Mouse (Mus musculus) E14TG2a.4 (cell line): ENCODE measurements around the gene Akp3.

Experiments used
- H3K27me3 ChIP-seq: 2 replicates; pipeline ENCODE4 v1.6.1; 2014; ENCODE audit warnings: low read length, control low read depth; ENCODE audit not compliant: insufficient read depth
- H3K36me3 ChIP-seq: 2 replicates; pipeline ENCODE4 v1.6.1; 2014; ENCODE audit warnings: low read length, control low read depth; ENCODE audit not compliant: insufficient read depth
- H3K4me1 ChIP-seq: replicated peaks from 2 replicates; pipeline ENCODE4 v1.6.1; 2014; ENCODE audit warnings: low read depth, low read length, control low read depth
- H3K4me3 ChIP-seq: replicated peaks from 2 replicates; pipeline ENCODE4 v1.5.1; 2014; ENCODE audit warnings: mild to moderate bottlenecking, low read length
- H3K9me3 ChIP-seq: 2 replicates; pipeline ENCODE4 v1.6.1; 2014; ENCODE audit warnings: low read length, control low read depth
- CTCF ChIP-seq: conservative IDR thresholded peaks from 2 replicates; pipeline ENCODE4 v1.5.1; 2014; ENCODE audit warnings: low read length
- NANOG ChIP-seq: IDR thresholded peaks from 2 replicates; pipeline ENCODE4 v1.6.1; 2014; ENCODE audit warnings: borderline replicate concordance, low read length, mixed read lengths
- POU5F1 ChIP-seq: IDR thresholded peaks from 2 replicates; pipeline ENCODE4 v1.6.1; 2014; ENCODE audit warnings: low read length, borderline replicate concordance

The Akp3 gene

DNA sequence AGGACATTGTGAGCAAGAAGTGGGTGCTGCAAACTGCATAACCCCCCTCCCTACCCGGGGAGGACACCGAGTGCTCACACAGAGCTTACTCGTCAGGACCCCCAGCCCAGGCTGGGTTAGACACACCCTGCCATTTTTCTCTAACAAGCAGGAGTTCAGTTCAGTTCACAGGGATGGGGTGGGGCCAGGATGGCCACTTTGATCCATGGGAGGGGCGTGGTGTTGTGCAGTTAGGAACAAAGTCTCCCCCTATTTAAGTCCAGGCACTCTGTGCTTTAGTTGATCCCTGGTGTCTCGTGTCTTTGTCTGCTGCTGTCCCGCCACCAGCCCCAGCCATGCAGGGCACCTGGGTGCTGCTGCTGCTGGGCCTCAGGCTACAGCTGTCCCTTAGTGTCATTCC is at the start of gene Akp3:
Akp3 (plus strand) TSS at position 301 of the 400 bp plus-strand sequence.
- Histone ChIP-seq H3K4me3 (no peak within 1 kb of the TSS), H3K9me3 (peaks cover 15% of the 10 kb centered on the region), H3K36me3 (no peaks in the 10 kb centered on the region), H3K4me1 (peaks cover 14% of the 10 kb centered on the region), H3K27me3 (peaks cover 49% of the 10 kb centered on the region)
- no peak for TF ChIP-seq POU5F1
- no peak for TF ChIP-seq NANOG
- TF ChIP-seq CTCF: no peak

DNA sequence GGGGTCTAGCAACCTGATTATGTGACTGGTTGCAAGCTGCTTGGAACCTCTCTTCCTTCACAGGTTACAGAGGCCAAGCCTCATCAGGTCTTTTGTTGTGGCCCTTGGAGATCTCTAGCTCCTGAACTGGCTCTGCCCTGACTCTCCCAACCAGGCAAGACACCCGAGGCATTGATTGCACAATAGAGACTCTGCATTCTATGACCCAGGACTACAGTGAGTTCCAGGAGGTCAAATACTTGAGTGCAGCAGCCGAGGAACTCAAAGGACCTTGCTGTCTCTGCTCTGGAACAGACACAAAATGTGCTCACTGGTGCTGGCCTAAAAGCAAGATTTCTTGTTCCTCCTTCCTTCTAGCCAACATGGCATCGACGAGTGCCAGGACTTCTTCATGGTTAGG is 38.6 kb upstream of the Akp3 start:
- H3K4me3 ChIP-seq: no peak overlapping the region
- no peak for TF ChIP-seq CTCF
- no peak for TF ChIP-seq NANOG
- TF ChIP-seq POU5F1: no peak
- H3K9me3 ChIP-seq: no peaks in the 10 kb centered on the region
- H3K36me3 ChIP-seq: no peaks in the 10 kb centered on the region
- H3K4me1 ChIP-seq: peaks cover 20% of the 10 kb centered on the region
- H3K27me3 ChIP-seq: peaks cover 13% of the 10 kb centered on the region

DNA sequence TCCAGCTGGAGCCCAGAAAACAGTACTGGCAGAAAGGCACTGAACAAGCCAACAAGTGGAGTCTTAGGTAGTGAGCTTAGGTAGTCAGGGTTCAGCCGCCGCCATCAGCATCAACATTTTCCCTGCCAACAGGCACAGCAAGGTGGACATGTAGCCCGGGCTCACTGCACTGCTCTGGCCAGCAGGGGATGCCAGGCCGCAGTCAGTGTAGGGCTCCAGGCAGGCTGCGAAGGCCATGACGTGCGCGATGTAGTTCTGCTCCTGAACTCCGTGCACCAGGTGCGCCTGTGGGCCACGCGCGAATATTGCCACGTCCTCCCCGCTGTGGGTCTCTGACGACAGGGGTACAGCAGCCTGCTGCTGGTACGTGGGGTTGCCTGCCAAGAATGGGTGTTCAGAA is 37.8 kb upstream of the Akp3 start:
- Histone ChIP-seq H3K27me3 (peaks cover 13% of the 10 kb centered on the region), H3K4me3 (peak overlapping the region; percentile 37), H3K9me3 (no peaks in the 10 kb centered on the region), H3K36me3 (no peaks in the 10 kb centered on the region), H3K4me1 (peaks cover 20% of the 10 kb centered on the region)
- TF ChIP-seq CTCF (peak; percentile 31), NANOG (no peak)

DNA sequence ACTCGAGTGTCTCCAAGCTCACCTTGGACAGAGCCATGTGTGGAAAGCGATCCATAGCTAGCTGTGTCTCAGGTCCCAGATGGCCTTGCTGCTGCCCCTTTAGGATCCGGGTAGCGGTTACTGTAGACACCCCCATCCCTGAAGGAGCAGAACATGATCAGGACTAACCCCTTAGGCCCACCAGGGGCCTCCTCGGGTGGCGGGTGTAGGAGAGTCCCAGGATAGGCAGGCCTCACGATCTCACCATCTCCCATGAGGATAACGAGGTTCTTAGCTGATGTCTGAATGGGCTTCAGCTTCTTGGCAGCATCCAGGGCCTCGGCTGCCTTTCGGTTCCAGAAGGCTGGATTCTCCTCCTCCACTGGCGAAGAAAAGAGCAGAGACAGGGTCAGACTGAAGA is 35.5 kb upstream of the Akp3 start:
- Histone ChIP-seq H3K4me3 (no peak overlapping the region), H3K36me3 (no peaks in the 10 kb centered on the region), H3K9me3 (no peaks in the 10 kb centered on the region), H3K4me1 (peaks cover 20% of the 10 kb centered on the region), H3K27me3 (peaks cover 13% of the 10 kb centered on the region)
- TF ChIP-seq NANOG (no peak), CTCF (no peak), POU5F1 (no peak)

DNA sequence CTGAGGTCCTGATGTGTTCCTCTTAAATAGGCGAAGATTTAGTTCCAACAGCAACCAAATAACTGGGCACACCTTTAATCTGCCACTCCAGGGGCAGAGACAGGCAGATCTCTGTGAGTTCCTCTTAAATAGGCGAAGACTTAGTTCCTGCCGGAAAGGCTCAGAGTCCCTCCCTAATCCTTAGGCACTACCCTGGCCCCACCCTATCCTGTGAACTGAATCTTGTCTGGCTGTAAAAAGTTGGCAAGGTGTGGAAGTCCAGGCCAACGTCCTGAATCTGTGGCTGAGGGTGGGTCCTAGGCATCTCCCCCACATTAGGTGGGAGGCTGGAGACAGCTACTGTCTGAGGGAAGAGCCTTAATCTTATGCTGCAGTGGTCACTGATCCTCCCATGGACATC is 34.9 kb upstream of the Akp3 start, which contains the start of gene Alppl2:
Alppl2 (minus strand) TSS at position 101 of the 400 bp plus-strand sequence.
- Histone ChIP-seq H3K27me3 (peaks cover 13% of the 10 kb centered on the region), H3K9me3 (no peaks in the 10 kb centered on the region), H3K4me3 (no peak within 1 kb of the TSS), H3K36me3 (no peaks in the 10 kb centered on the region), H3K4me1 (peaks cover 20% of the 10 kb centered on the region)
- TF ChIP-seq CTCF (no peak), NANOG (no peak), POU5F1 (no peak)

DNA sequence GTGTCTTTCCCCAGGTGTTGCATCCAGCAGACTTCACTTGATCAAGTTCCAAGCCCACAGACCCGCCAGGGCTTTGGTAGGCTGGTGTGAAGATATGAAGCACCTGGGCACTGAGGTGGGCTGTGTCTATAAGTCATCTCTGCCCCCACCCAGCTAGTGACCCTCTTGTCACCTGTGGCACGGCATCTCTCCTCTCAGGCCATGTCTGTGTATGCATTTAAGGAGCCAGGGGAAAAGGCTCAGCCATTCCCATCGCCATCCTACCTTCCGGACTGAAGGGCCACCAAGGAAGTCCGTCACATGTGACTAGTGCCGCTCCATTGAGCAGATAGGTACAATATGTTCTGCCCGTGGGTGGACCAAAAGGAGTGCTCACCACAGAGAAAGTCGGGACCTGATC is 29.1 kb upstream of the Akp3 start:
- H3K4me3 ChIP-seq: no peak overlapping the region
- no peaks in the 10 kb centered on the region for H3K36me3 ChIP-seq
- H3K27me3 ChIP-seq: peaks cover 43% of the 10 kb centered on the region
- H3K9me3 ChIP-seq: no peaks in the 10 kb centered on the region
- 0 out of 2 replicates have a peak, but pooled peaks cover 4% of the 10 kb centered on the region for H3K4me1 ChIP-seq
- no peak for TF ChIP-seq CTCF
- no peak for TF ChIP-seq POU5F1
- no peak for TF ChIP-seq NANOG

DNA sequence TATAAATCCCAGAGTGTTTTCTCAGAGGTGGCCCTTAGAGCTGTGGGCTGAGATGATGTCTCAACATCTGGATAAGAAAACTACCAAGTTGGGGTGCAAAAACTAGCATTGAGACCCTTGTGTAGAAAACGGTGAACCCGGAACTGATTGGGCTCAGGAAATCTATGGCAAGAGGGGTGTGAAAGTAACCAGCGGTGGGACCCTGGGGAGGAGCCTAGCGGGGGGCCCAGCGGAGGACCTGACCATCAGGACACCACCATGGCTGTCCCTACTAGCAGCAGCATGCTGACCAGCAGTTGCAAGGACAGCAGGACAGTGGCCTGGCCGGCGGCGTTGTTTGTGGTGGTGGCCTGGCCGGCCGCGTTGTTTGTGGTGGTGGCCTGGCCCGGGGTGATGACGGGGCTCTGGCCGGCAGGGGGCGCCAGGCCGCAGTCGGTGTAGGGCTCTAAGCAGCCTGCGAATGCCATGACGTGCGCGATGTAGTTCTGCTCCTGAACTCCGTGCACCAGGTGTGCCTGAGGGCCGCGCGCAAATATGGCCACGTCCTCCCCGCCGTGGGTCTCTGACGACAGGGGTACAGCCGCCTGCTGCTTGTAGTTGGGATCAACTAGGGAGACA is 26.3 kb upstream of the Akp3 start:
- no peak for TF ChIP-seq NANOG
- TF ChIP-seq POU5F1: no peak
- no peak for TF ChIP-seq CTCF
- Histone ChIP-seq H3K4me1 (0 out of 2 replicates have a peak, but pooled peaks cover 4% of the 10 kb centered on the region), H3K9me3 (no peaks in the 10 kb centered on the region), H3K27me3 (peaks cover 43% of the 10 kb centered on the region), H3K4me3 (peak overlapping the region; percentile 58), H3K36me3 (no peaks in the 10 kb centered on the region)

DNA sequence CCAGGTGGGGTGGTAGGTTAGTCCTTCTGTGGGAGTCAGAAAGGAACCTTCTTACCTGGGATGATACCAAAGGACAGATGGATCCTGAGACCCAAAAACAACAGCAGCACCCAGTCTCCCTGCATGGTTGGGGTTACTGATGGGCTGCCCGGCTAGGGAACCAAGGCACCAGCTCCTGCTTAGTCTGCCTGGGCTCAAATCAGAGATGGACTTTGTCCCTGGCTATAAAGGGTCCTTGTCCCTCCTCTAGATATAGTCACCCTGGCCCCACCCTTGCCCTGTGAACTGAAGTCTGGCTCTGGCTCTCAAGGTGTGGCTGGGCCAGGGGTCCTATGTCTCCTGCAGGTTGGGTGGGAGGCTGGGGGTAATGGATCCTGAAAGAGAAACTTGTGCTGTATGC is 23.4 kb upstream of the Akp3 start, which contains the start of gene Alpi:
Alpi (minus strand) TSS at position 196 of the 400 bp plus-strand sequence.
- Histone ChIP-seq H3K4me3 (no peak within 1 kb of the TSS), H3K9me3 (no peaks in the 10 kb centered on the region), H3K4me1 (0 out of 2 replicates have a peak, but pooled peaks cover 4% of the 10 kb centered on the region), H3K36me3 (no peaks in the 10 kb centered on the region), H3K27me3 (peaks cover 31% of the 10 kb centered on the region)
- TF ChIP-seq POU5F1 (no peak), NANOG (no peak), CTCF (no peak)

DNA sequence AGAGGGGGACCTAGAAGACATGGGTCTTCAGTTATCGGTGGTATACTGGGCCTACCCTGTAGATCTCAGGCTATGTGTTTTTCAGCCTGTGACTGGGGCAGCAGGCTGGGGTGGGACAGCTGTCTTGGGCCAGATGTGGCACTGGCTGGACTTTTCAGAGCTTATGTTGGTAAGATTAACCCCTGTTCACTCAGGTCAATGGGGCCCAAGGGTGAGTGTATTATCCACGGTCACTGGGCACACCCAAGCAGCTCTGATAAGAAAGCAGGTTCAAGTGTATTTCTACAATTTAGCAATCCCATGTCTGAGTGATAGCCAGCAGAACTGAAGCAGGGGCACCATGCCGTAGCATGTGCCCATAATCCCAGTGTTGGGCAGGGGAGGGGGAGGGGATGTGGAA is 22.7 kb upstream of the Akp3 start:
- H3K36me3 ChIP-seq: no peaks in the 10 kb centered on the region
- no peak overlapping the region for H3K4me3 ChIP-seq
- 0 out of 2 replicates have a peak, but pooled peaks cover 4% of the 10 kb centered on the region for H3K4me1 ChIP-seq
- no peak for TF ChIP-seq CTCF
- TF ChIP-seq NANOG: no peak
- TF ChIP-seq POU5F1: no peak
- H3K9me3 ChIP-seq: no peaks in the 10 kb centered on the region
- H3K27me3 ChIP-seq: peaks cover 24% of the 10 kb centered on the region
